8 mouse cellular contexts compared by ENCODE assay signal in genomic region chr9:107699376-107699980, GRCm38 (mm10). TPM values are rescaled to one million over a fixed set of nuclear protein-coding genes. Genes with fewer than 3 reads are reported as not detected.
A peak's percentile ranks its signal among the peaks of the same experiment; 100 is the strongest.
DNase-seq lines count a peak whose midpoint lies in the region; ATAC-seq lines count a peak whose summit lies in the region.

No protein-coding gene starts in this region.

- no peaks in the 10 kb centered on the region for H3K36me3 ChIP-seq in heart, embryonic 13.5 days
- peaks cover 60% of the 10 kb centered on the region for H3K36me3 ChIP-seq in embryonic facial prominence, embryonic 14.5 days (ENCODE audit: control insufficient read depth, insufficient read depth, low read length)
- 0 out of 2 replicates have a peak, but pooled peaks cover 9% of the 10 kb centered on the region for H3K36me3 ChIP-seq in kidney, embryonic 16.5 days (ENCODE audit: insufficient read depth, low read length)
- 0 out of 2 replicates have a peak, but pooled peaks cover 2% of the 10 kb centered on the region for H3K36me3 ChIP-seq in midbrain, embryonic 16.5 days (ENCODE audit: control insufficient read depth, insufficient read depth, low read length)

- peak overlapping the region; percentile 54; the same call in 1 of the 2 replicates for H3K9ac ChIP-seq in heart, embryonic 13.5 days
- H3K9ac ChIP-seq in embryonic facial prominence, embryonic 14.5 days (ENCODE audit: low read depth, low read length): peak overlapping the region; percentile 42; the same call in 1 of the 2 replicates
- peak overlapping the region; percentile 45; the same call in 1 of the 2 replicates for H3K9ac ChIP-seq in kidney, embryonic 16.5 days (replicated peaks; ENCODE audit: low read length)
- H3K9ac ChIP-seq in midbrain, embryonic 16.5 days (ENCODE audit: low read depth, low read length): no peak overlapping the region

- WGBS in heart, embryonic 13.5 days: 25% methylated on average over 9 of the region's 9 CpGs
- 7% methylated on average over 9 of the region's 9 CpGs for WGBS in embryonic facial prominence, embryonic 14.5 days
- 3% methylated on average over 9 of the region's 9 CpGs for WGBS in kidney, embryonic 16.5 days
- WGBS in midbrain, embryonic 16.5 days: 9% methylated on average over 9 of the region's 9 CpGs

- no peak for DNase-seq in heart, postnatal 14 days
- no peak for DNase-seq in embryonic facial prominence, embryonic 14.5 days (ENCODE audit: low spot score)
- DNase-seq in c-Kit-positive CD71-positive TER-119-positive erythroid progenitor cells, embryonic 14.5 days (ENCODE audit: low spot score): no peak
- no peak for DNase-seq in T-cell, adult 2 months (ENCODE audit: low spot score)
- no peak for DNase-seq in spleen, postnatal 10 days (ENCODE audit: low spot score in 2 of 2)

- no peak overlapping the region for H3K4me3 ChIP-seq in heart, embryonic 13.5 days
- H3K4me3 ChIP-seq in embryonic facial prominence, embryonic 14.5 days (ENCODE audit: low read depth, low read length): no peak overlapping the region
- peak overlapping the region; percentile 29 for H3K4me3 ChIP-seq in kidney, embryonic 16.5 days (ENCODE audit: low read length)
- H3K4me3 ChIP-seq in midbrain, embryonic 16.5 days (ENCODE audit: low read depth, low read length): no peak overlapping the region

- peak overlapping the region; percentile 32 for H3K4me2 ChIP-seq in heart, embryonic 13.5 days
- H3K4me2 ChIP-seq in embryonic facial prominence, embryonic 14.5 days (ENCODE audit: low read depth, low read length): peak overlapping the region; percentile 32
- peak overlapping the region; percentile 53 for H3K4me2 ChIP-seq in kidney, embryonic 16.5 days (replicated peaks; ENCODE audit: low read depth, low read length)
- H3K4me2 ChIP-seq in midbrain, embryonic 16.5 days (ENCODE audit: low read length): peak overlapping the region; percentile 7; the same call in 1 of the 2 replicates

- H3K4me1 ChIP-seq in heart, embryonic 13.5 days: peaks cover 89% of the 10 kb centered on the region
- peaks cover 73% of the 10 kb centered on the region for H3K4me1 ChIP-seq in embryonic facial prominence, embryonic 14.5 days (ENCODE audit: control insufficient read depth, insufficient read depth, low read length)
- H3K4me1 ChIP-seq in kidney, embryonic 16.5 days (ENCODE audit: insufficient read depth, low read length): peaks cover 100% of the 10 kb centered on the region
- H3K4me1 ChIP-seq in midbrain, embryonic 16.5 days (ENCODE audit: control insufficient read depth, insufficient read depth, low read length): peaks cover 53% of the 10 kb centered on the region

- intact Hi-C loops in heart, postnatal 14 days (cut with DNase I): no loop called here

- ATAC-seq in heart, embryonic 13.5 days (ENCODE audit: extremely low read depth, insufficient number of reproducible peaks, low FRiP score, low TSS enrichment): no peak
- ATAC-seq in embryonic facial prominence, embryonic 14.5 days (ENCODE audit: low read depth): no peak
- ATAC-seq in kidney, embryonic 16.5 days (ENCODE audit: low FRiP score, low TSS enrichment): peak; percentile 49
- no peak for ATAC-seq in midbrain, embryonic 16.5 days

- H3K27ac ChIP-seq in heart, embryonic 13.5 days (replicated peaks): peak overlapping the region; percentile 70
- H3K27ac ChIP-seq in embryonic facial prominence, embryonic 14.5 days (replicated peaks; ENCODE audit: low read depth, low read length): peak overlapping the region; percentile 74
- H3K27ac ChIP-seq in kidney, embryonic 16.5 days (ENCODE audit: low read length): peak overlapping the region; percentile 91
- H3K27ac ChIP-seq in midbrain, embryonic 16.5 days (ENCODE audit: low read length): peak overlapping the region; percentile 36; the same call in 1 of the 2 replicates

- H3K27me3 ChIP-seq in heart, embryonic 13.5 days (replicated peaks): no peaks in the 10 kb centered on the region
- H3K27me3 ChIP-seq in embryonic facial prominence, embryonic 14.5 days (replicated peaks; ENCODE audit: control insufficient read depth, insufficient read depth, low read length): no peaks in the 10 kb centered on the region
- H3K27me3 ChIP-seq in kidney, embryonic 16.5 days (ENCODE audit: insufficient read depth, low read length): no peaks in the 10 kb centered on the region
- H3K27me3 ChIP-seq in midbrain, embryonic 16.5 days (ENCODE audit: control insufficient read depth, insufficient read depth, low read depth, low read length): no peaks in the 10 kb centered on the region

- no peaks in the 10 kb centered on the region for H3K9me3 ChIP-seq in heart, embryonic 13.5 days
- no peaks in the 10 kb centered on the region for H3K9me3 ChIP-seq in embryonic facial prominence, embryonic 14.5 days (ENCODE audit: control insufficient read depth, low read length)
- no peaks in the 10 kb centered on the region for H3K9me3 ChIP-seq in kidney, embryonic 16.5 days (ENCODE audit: low read length)
- H3K9me3 ChIP-seq in midbrain, embryonic 16.5 days (replicated peaks; ENCODE audit: control insufficient read depth, low read length, poor library complexity, severe bottlenecking): no peaks in the 10 kb centered on the region

RNA-seq across cellular contexts. Expression of gene Sema3f, which starts 10.8 kb away (rescaled TPM):
- 4.5 and 6.3 TPM in 2 replicates for polyA plus RNA-seq in heart, embryonic 13.5 days (2015; fragmentation: Nextera tagmentation; extraction: Ambion mirVana)
- 10 to 100 TPM; 17.7 to 18.0 TPM for total RNA-seq in heart, postnatal 14 days (2021)
- 32.8 and 36.9 TPM in 2 replicates for polyA plus RNA-seq in embryonic facial prominence, embryonic 14.5 days (2014; fragmentation: Nextera tagmentation; extraction: Ambion mirVana)
- polyA plus RNA-seq in kidney, embryonic 16.5 days (2015; fragmentation: Nextera tagmentation; extraction: Ambion mirVana): 20.9 and 25.7 TPM in 2 replicates
- 16.6 and 19.2 TPM in 2 replicates for polyA plus RNA-seq in midbrain, embryonic 16.5 days (2015; fragmentation: Nextera tagmentation; extraction: Ambion mirVana)

RNA-seq across cellular contexts. Expression of gene Gnat1, which starts 20.0 kb away (rescaled TPM):
- polyA plus RNA-seq in heart, embryonic 13.5 days (2015; fragmentation: Nextera tagmentation; extraction: Ambion mirVana): 0.90 and 1.3 TPM in 2 replicates
- total RNA-seq in heart, postnatal 14 days (2021): not detected
- 0.79 and 1.5 TPM in 2 replicates for polyA plus RNA-seq in embryonic facial prominence, embryonic 14.5 days (2014; fragmentation: Nextera tagmentation; extraction: Ambion mirVana)
- 2.8 and 3.0 TPM in 2 replicates for polyA plus RNA-seq in kidney, embryonic 16.5 days (2015; fragmentation: Nextera tagmentation; extraction: Ambion mirVana)
- 1.6 and 2.2 TPM in 2 replicates for polyA plus RNA-seq in midbrain, embryonic 16.5 days (2015; fragmentation: Nextera tagmentation; extraction: Ambion mirVana)

RNA-seq across cellular contexts. Expression of gene Slc38a3, which starts 30.1 kb away (rescaled TPM):
- polyA plus RNA-seq in heart, embryonic 13.5 days (2015; fragmentation: Nextera tagmentation; extraction: Ambion mirVana): 2.8 and 2.9 TPM in 2 replicates
- total RNA-seq in heart, postnatal 14 days (2021): 10 to 100 TPM; 48.6 to 53.3 TPM
- 7.0 and 7.8 TPM in 2 replicates for polyA plus RNA-seq in embryonic facial prominence, embryonic 14.5 days (2014; fragmentation: Nextera tagmentation; extraction: Ambion mirVana)
- 12.4 and 12.9 TPM in 2 replicates for polyA plus RNA-seq in kidney, embryonic 16.5 days (2015; fragmentation: Nextera tagmentation; extraction: Ambion mirVana)
- polyA plus RNA-seq in midbrain, embryonic 16.5 days (2015; fragmentation: Nextera tagmentation; extraction: Ambion mirVana): 31.1 and 34.0 TPM in 2 replicates

Comparison
In these comparisons a context has a peak if more than half of its experiments do, and no peak if none do; other contexts are left out.
1. H3K27ac ChIP-seq: peak in every context shown above with its lines; median percentile 91 in kidney, embryonic 16.5 days; 74 in embryonic facial prominence, embryonic 14.5 days; 70 in heart, embryonic 13.5 days; 36 in midbrain, embryonic 16.5 days.